Mouse (Mus musculus) heart, embryonic 11.5 days (tissue): ENCODE data around the gene Dnah3. TPM values are rescaled to one million over a fixed set of nuclear protein-coding genes. Genes with fewer than 3 reads are reported as not detected.

Source experiments
- ATAC-seq: fragments of 200-750 bp; cut with Nextera tagmentation; replicated peaks from 2 replicates; pipeline ENCODE4 v1.8.0; 2017; ENCODE audit warnings: moderate library complexity; ENCODE audit not compliant: insufficient number of reproducible peaks, low FRiP score, low TSS enrichment
- H3K27ac ChIP-seq: fragments of 300-500 bp; sonication (generic); 2 replicates; pipeline ENCODE4 v1.5.1; 2014; ENCODE audit warnings: mild to moderate bottlenecking, low read depth, low read length
- H3K27me3 ChIP-seq: fragments of 300-500 bp; sonication (generic); 2 replicates; pipeline ENCODE4 v1.6.1; 2014; ENCODE audit warnings: mild to moderate bottlenecking, low read length, mixed read lengths; ENCODE audit not compliant: control insufficient read depth, insufficient read depth
- H3K36me3 ChIP-seq: fragments of 300-500 bp; sonication (generic); 2 replicates; pipeline ENCODE4 v1.6.1; 2014; ENCODE audit warnings: mild to moderate bottlenecking, low read length, moderate library complexity, mixed read lengths; ENCODE audit not compliant: control insufficient read depth, insufficient read depth
- H3K4me1 ChIP-seq: fragments of 300-500 bp; sonication (generic); 2 replicates; pipeline ENCODE4 v1.6.1; 2014; ENCODE audit warnings: low read length; ENCODE audit not compliant: control insufficient read depth, insufficient read depth
- H3K4me2 ChIP-seq: fragments of 300-500 bp; sonication (generic); 2 replicates; pipeline ENCODE4 v1.6.1; 2014; ENCODE audit warnings: mild to moderate bottlenecking, moderate library complexity
- H3K4me3 ChIP-seq: fragments of 300-500 bp; sonication (generic); 2 replicates; pipeline ENCODE4 v1.5.1; 2014; ENCODE audit warnings: low read depth, low read length
- H3K9ac ChIP-seq: fragments of 300-500 bp; sonication (generic); 2 replicates; pipeline ENCODE4 v1.6.1; 2014; ENCODE audit warnings: mild to moderate bottlenecking, low read depth, low read length, moderate library complexity
- H3K9me3 ChIP-seq: fragments of 300-500 bp; sonication (generic); replicated peaks from 2 replicates; pipeline ENCODE4 v1.6.1; 2016; ENCODE audit warnings: low read length; ENCODE audit not compliant: control insufficient read depth
- WGBS: fragments of 180-500 bp; shearing (Covaris S2); extraction: QIAGEN DNeasy Blood & Tissue Kit; methylation state at CpG from one replicate; pipeline ENCODE4 v1.1.7; 2014; ENCODE audit not compliant: insufficient replicate concordance; 5-methylcytosine and 5-hydroxymethylcytosine counted together
- polyA plus RNA-seq: library from polyadenylated mRNA; unstranded; fragments of >200 nt; fragmentation: Nextera tagmentation; extraction: Ambion mirVana; gene quantifications from 2 replicates; pipeline ENCODE4 v1.2.1, GENCODE M21; 2014

The Dnah3 gene
- polyA plus RNA-seq, 1 experiment from 2014 or later: not detected

DNA sequence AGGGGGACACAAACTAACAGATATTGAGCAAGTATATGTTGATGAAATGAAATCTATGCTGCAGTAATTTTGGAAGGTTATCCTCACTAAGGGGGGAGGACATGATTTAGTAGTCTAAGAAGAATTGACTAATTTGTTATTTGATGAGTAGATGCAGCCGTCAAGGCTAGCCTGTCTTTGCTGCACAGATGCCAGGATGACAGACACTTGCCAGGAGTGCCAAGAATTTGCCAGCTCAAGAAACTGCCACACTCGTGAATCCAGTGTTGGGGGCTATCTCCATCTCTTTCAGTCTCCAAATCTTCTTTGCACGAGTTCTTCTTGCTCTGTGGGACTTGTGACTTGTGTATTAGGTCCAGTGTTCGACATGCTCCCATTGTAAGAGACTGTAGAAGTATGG lies 136.0 kb downstream of the Dnah3 start:
- ATAC-seq: no peak
- Histone ChIP-seq H3K27ac (no peak overlapping the region), H3K4me3 (no peak overlapping the region), H3K9ac (no peak overlapping the region), H3K4me1 (peaks cover 4% of the 10 kb centered on the region), H3K27me3 (no peaks in the 10 kb centered on the region), H3K4me2 (no peak overlapping the region), H3K36me3 (no peaks in the 10 kb centered on the region), H3K9me3 (no peaks in the 10 kb centered on the region)
- WGBS: 62% methylated on average over 4 of the region's 4 CpGs

DNA sequence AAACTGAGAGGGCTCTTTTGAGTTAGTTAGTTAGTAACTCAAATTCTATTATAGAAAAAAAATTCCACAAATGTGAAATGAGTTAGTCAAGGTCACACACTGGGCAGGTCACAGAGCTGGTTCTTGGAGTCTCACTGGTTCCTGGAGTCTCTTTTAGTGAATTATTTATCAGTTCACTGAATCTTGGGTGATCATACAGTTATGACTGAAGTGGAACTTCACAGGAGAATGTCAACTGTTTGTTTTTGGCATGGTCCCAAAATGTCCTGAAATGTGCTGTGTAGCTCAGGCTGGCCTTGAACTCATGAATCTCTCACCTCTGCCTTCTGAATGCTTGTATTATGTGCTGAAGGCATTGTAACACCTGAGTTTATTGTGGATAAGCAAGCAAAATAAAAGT lies 137.7 kb downstream of the Dnah3 start:
- Histone ChIP-seq H3K27ac (no peak overlapping the region), H3K36me3 (no peaks in the 10 kb centered on the region), H3K4me3 (no peak overlapping the region), H3K9ac (no peak overlapping the region), H3K4me1 (peaks cover 4% of the 10 kb centered on the region), H3K27me3 (no peaks in the 10 kb centered on the region), H3K9me3 (no peaks in the 10 kb centered on the region), H3K4me2 (no peak overlapping the region)
- no peak for ATAC-seq

DNA sequence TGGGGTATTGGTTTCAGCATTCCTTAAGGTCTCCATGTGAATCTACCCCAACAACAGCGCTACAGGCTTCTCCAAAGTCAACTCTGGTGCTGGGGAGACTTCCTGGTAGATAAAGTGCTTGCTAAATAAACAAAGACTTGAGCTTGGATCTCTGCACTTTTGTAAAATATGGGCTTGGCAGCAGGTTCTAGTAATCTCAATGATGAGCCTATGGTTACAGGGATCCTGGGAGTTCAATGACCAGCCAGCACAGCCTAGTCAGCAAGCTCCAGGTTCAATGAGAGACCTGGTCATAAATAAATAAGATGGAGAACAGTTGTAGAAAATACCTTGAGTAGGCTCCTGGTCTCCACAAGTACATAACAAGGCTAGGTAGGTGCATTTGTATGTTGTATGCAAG lies 141.0 kb downstream of the Dnah3 start:
- Histone ChIP-seq H3K36me3 (no peaks in the 10 kb centered on the region), H3K4me3 (no peak overlapping the region), H3K9me3 (no peaks in the 10 kb centered on the region), H3K4me2 (no peak overlapping the region), H3K27me3 (no peaks in the 10 kb centered on the region), H3K4me1 (peaks cover 4% of the 10 kb centered on the region), H3K9ac (no peak overlapping the region), H3K27ac (no peak overlapping the region)
- WGBS: 43% methylated on average over 1 of the region's 1 CpGs
- no peak for ATAC-seq

DNA sequence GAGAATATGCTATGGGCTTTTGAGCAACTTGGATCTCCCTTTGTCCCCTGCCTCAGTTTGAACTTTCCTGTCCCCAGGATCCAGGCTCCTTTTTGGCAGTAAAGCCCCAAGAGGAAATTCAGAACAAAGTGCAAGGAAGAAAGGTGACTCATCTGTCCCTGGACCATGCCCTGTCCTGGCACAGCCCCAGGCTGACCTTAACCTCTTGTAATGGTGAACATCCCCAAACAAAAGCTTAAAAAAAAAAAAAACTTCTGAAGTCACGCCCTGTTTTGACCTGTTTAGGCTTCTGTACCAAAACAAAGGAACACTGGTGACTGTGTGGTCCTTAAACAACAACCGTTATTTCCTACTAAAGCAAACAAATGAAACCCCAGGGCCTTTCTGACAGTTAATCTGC lies 153.5 kb downstream of the Dnah3 start:
- no peaks in the 10 kb centered on the region for H3K9me3 ChIP-seq
- H3K4me2 ChIP-seq: no peak overlapping the region
- WGBS: 61% methylated on average over 2 of the region's 2 CpGs
- H3K36me3 ChIP-seq: no peaks in the 10 kb centered on the region
- no peak overlapping the region for H3K27ac ChIP-seq
- ATAC-seq: no peak
- H3K4me1 ChIP-seq: no peaks in the 10 kb centered on the region
- no peaks in the 10 kb centered on the region for H3K27me3 ChIP-seq
- no peak overlapping the region for H3K9ac ChIP-seq
- H3K4me3 ChIP-seq: no peak overlapping the region

DNA sequence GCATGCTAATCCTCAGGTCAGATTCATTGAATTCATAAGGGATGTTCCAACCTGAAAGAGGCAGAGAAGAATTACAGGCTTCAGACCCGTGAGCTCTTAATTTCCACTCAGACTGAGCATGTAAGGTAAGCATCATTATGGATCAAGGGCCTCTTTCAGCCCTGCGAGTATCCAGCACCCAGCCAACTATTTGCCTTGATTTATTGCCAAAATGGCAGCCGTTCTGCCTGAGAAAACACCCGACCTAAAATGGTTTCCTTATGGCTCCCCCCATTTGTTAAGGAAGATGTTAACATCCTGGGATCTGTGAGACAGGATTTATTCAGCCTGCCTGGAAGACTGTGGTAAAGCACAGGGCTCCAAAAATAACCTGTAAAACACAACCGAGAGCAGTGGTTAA lies 158.0 kb downstream of the Dnah3 start:
- H3K4me2 ChIP-seq: no peak overlapping the region
- 68% methylated on average over 5 of the region's 5 CpGs for WGBS

DNA sequence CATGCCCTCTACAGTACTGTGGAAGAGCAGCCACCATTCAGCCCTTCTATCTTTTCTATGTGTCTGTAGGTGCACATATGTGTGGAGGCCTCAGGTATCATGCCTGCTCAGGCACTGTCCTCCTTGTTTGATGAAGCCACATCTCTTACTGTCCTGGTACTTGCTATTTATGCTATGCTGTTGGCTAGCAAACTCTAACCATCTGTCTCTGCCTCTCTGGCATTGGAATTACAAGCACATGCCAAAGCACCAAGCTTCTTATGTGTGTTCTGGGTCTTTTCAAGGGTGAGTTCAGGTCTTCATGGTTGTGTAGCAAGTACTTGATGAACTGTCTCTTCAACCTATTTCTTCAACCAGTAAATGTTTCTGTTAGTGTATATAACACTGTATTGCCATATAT lies 158.8 kb downstream of the Dnah3 start:
- Histone ChIP-seq H3K27me3 (no peaks in the 10 kb centered on the region), H3K9ac (no peak overlapping the region), H3K27ac (no peak overlapping the region), H3K9me3 (no peaks in the 10 kb centered on the region), H3K36me3 (no peaks in the 10 kb centered on the region), H3K4me2 (no peak overlapping the region), H3K4me1 (no peaks in the 10 kb centered on the region), H3K4me3 (no peak overlapping the region)
- no peak for ATAC-seq

More for the DNA sequence above, 158.0 kb downstream of the Dnah3 start:
- H3K4me3 ChIP-seq: no peak overlapping the region
- no peaks in the 10 kb centered on the region for H3K27me3 ChIP-seq
- H3K9me3 ChIP-seq: no peaks in the 10 kb centered on the region
- no peaks in the 10 kb centered on the region for H3K36me3 ChIP-seq
- ATAC-seq: no peak
- H3K4me1 ChIP-seq: no peaks in the 10 kb centered on the region
- no peak overlapping the region for H3K9ac ChIP-seq
- no peak overlapping the region for H3K27ac ChIP-seq

DNA sequence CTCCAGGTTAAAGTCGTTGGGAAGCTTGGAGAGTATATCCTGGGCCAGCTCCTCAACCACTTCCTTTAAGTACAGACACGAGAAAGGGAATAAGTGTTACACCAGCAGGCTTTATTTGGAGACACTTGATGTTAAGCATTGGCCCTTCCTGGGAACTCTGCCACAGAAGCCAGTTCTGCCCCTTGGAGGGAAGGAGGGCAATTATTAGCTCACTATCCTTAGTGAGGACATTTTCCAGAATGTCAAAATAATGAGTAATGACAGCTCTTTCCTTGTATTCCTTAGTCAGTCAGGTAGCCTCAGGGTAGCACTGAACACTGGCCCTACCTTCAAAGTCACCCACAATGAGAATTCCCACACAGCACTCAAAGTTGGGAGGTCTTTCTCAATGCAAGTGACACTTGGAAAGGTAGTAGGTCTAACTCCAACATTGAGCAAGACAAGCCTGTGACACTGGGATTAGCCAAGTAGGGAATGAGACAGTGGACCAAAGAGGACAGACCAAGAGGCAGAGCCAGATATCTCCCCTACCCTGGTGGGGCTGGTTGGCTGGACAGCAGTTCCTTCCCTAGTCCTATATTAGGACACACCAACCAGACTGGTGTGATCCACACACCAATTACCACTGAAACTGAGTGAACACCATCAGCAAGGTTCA lies 166.2 kb downstream of the Dnah3 start:
- WGBS: 55% methylated on average over 2 of the region's 2 CpGs
- Histone ChIP-seq H3K4me1 (no peaks in the 10 kb centered on the region), H3K4me2 (no peak overlapping the region), H3K27me3 (no peaks in the 10 kb centered on the region), H3K36me3 (no peaks in the 10 kb centered on the region), H3K27ac (no peak overlapping the region), H3K9me3 (no peaks in the 10 kb centered on the region), H3K4me3 (no peak overlapping the region), H3K9ac (no peak overlapping the region)
- ATAC-seq: no peak

DNA sequence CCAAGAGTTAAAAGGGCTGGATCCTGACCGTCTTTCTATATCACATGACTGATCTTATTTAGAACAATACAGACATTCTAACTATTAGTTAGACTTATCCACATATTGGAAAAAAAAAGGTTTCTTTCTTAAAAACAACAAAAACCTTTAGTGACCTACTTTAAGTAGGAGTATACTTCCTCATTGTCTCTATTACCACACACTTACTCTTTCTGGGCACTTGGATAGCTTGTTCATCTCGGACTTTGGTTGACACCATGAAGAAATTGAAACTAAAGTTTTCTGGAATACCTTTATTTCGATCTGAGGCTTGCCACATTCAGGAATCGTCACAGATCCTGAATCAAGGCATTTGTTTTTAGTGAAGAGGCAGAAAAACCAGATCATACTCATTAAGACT lies 174.0 kb downstream of the Dnah3 start:
- no peak overlapping the region for H3K27ac ChIP-seq
- no peak for ATAC-seq
- no peak overlapping the region for H3K9ac ChIP-seq

DNA sequence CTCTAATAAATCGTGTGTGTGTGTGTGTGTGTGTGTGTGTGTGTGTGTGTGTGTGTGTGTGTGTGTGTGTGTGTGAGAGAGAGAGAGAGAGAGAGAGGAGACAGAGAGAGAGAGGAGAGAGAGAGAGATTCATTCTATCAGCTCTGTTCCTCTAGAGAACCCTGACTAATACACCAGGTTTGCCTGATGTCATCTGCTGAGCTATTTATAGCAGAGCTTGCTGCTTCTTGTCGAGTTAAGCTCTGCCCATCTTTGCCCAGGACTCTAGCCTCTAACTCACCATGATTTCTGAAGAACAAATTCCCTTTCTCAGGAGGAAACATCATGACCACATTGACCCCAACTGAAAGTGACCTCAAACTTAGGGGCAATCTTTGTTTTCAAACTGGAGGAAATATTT lies 174.6 kb downstream of the Dnah3 start:
- H3K4me2 ChIP-seq: no peak overlapping the region
- H3K27ac ChIP-seq: no peak overlapping the region
- no peak overlapping the region for H3K4me3 ChIP-seq
- H3K9ac ChIP-seq: no peak overlapping the region
- H3K9me3 ChIP-seq: no peaks in the 10 kb centered on the region
- WGBS: 23% methylated on average over 2 of the region's 2 CpGs
- no peaks in the 10 kb centered on the region for H3K27me3 ChIP-seq
- ATAC-seq: no peak
- no peaks in the 10 kb centered on the region for H3K4me1 ChIP-seq
- no peaks in the 10 kb centered on the region for H3K36me3 ChIP-seq

More for the DNA sequence above, 174.0 kb downstream of the Dnah3 start:
- no peak overlapping the region for H3K4me3 ChIP-seq
- H3K4me1 ChIP-seq: no peaks in the 10 kb centered on the region
- H3K36me3 ChIP-seq: no peaks in the 10 kb centered on the region
- H3K9me3 ChIP-seq: no peaks in the 10 kb centered on the region
- no peak overlapping the region for H3K4me2 ChIP-seq
- WGBS: 73% methylated on average over 4 of the region's 4 CpGs
- H3K27me3 ChIP-seq: no peaks in the 10 kb centered on the region
